Mouse (Mus musculus): ENCODE results near the gene Zdhhc14. TPM values are rescaled to one million over a fixed set of nuclear protein-coding genes. Genes with fewer than 3 reads are reported as not detected.

Zdhhc14 gene
- polyA plus RNA-seq, 1 experiment from 2014 or later = 1.6 TPM

GRCm38 (mm10) chr17:5504969-5505368 is 12.6 kb downstream of the Zdhhc14 start:
- Histone ChIP-seq H3K4me2 (no peak overlapping the region), H3K27ac (ENCODE audit: low read depth) (no peak overlapping the region), H3K9ac (no peak overlapping the region), H3K36me3 (ENCODE audit: insufficient read depth) (no peaks in the 10 kb centered on the region), H3K27me3 (ENCODE audit: insufficient read depth, low read length) (no peaks in the 10 kb centered on the region), H3K4me1 (ENCODE audit: insufficient read depth) (no peaks in the 10 kb centered on the region), H3K4me3 (ENCODE audit: low read depth, low read length) (no peak overlapping the region), H3K9me3 (ENCODE audit: low read depth, low read length) (no peaks in the 10 kb centered on the region)
- ATAC-seq (ENCODE audit: insufficient read depth) (no peak), DNase-seq (no peak)
- 81% methylated on average over 4 of the region's 4 CpGs for WGBS
- TF ChIP-seq CTCF (IDR thresholded peaks at IDR 0.05; ENCODE audit: low read depth) = no peak

- WGBS = 45% methylated on average over 7 of the region's 7 CpGs
- H3K9ac ChIP-seq = no peak overlapping the region
- no peak for TF ChIP-seq CTCF (IDR thresholded peaks at IDR 0.05; ENCODE audit: low read depth)
- peak; percentile 65; the same call in 1 of the 2 replicates for ATAC-seq (ENCODE audit: insufficient read depth)
- no peaks in the 10 kb centered on the region for H3K27me3 ChIP-seq (ENCODE audit: insufficient read depth, low read length)
- H3K4me1 ChIP-seq (ENCODE audit: insufficient read depth) = no peaks in the 10 kb centered on the region
- no peaks in the 10 kb centered on the region for H3K36me3 ChIP-seq (ENCODE audit: insufficient read depth)
- H3K4me2 ChIP-seq = no peak overlapping the region
- no peak overlapping the region for H3K27ac ChIP-seq (ENCODE audit: low read depth)
- DNase-seq = peak; percentile 81
- H3K9me3 ChIP-seq (ENCODE audit: low read depth, low read length) = no peaks in the 10 kb centered on the region
- H3K4me3 ChIP-seq (ENCODE audit: low read depth, low read length) = no peak overlapping the region
Observed at GRCm38 (mm10) chr17:5506553-5506952, 14.2 kb downstream of the Zdhhc14 start.

GRCm38 (mm10) chr17:5506988-5507387 is 14.6 kb downstream of the Zdhhc14 start:
- Histone ChIP-seq H3K4me3 (ENCODE audit: low read depth, low read length) (no peak overlapping the region), H3K4me2 (no peak overlapping the region), H3K9ac (no peak overlapping the region), H3K27me3 (ENCODE audit: insufficient read depth, low read length) (no peaks in the 10 kb centered on the region), H3K27ac (ENCODE audit: low read depth) (no peak overlapping the region; the same call in 1 of the 2 replicates), H3K36me3 (ENCODE audit: insufficient read depth) (no peaks in the 10 kb centered on the region), H3K9me3 (ENCODE audit: low read depth, low read length) (no peaks in the 10 kb centered on the region), H3K4me1 (ENCODE audit: insufficient read depth) (no peaks in the 10 kb centered on the region)
- no peak for DNase-seq
- no peak for ATAC-seq (ENCODE audit: insufficient read depth)
- no peak for TF ChIP-seq CTCF (IDR thresholded peaks at IDR 0.05; ENCODE audit: low read depth)
- WGBS = 52% methylated on average over 5 of the region's 5 CpGs

- Histone ChIP-seq H3K4me2 (no peak overlapping the region), H3K9me3 (ENCODE audit: low read depth, low read length) (no peaks in the 10 kb centered on the region), H3K36me3 (ENCODE audit: insufficient read depth) (no peaks in the 10 kb centered on the region), H3K4me3 (ENCODE audit: low read depth, low read length) (no peak overlapping the region), H3K27me3 (ENCODE audit: insufficient read depth, low read length) (no peaks in the 10 kb centered on the region), H3K4me1 (ENCODE audit: insufficient read depth) (no peaks in the 10 kb centered on the region), H3K27ac (ENCODE audit: low read depth) (no peak overlapping the region), H3K9ac (no peak overlapping the region)
- DNase-seq (no peak), ATAC-seq (ENCODE audit: insufficient read depth) (no peak)
- 86% methylated on average over 4 of the region's 4 CpGs for WGBS
- no peak for TF ChIP-seq CTCF (IDR thresholded peaks at IDR 0.05; ENCODE audit: low read depth)
Observed at GRCm38 (mm10) chr17:5508030-5508429, 15.7 kb downstream of the Zdhhc14 start.

GRCm38 (mm10) chr17:5510564-5510963 is 18.2 kb downstream of the Zdhhc14 start:
- WGBS = 62% methylated on average over 9 of the region's 9 CpGs
- no peak for TF ChIP-seq CTCF (IDR thresholded peaks at IDR 0.05; ENCODE audit: low read depth)
- Histone ChIP-seq H3K36me3 (ENCODE audit: insufficient read depth) (no peaks in the 10 kb centered on the region), H3K27me3 (ENCODE audit: insufficient read depth, low read length) (no peaks in the 10 kb centered on the region), H3K4me3 (ENCODE audit: low read depth, low read length) (no peak overlapping the region), H3K4me1 (ENCODE audit: insufficient read depth) (no peaks in the 10 kb centered on the region), H3K27ac (ENCODE audit: low read depth) (no peak overlapping the region), H3K9me3 (ENCODE audit: low read depth, low read length) (no peaks in the 10 kb centered on the region), H3K4me2 (no peak overlapping the region), H3K9ac (no peak overlapping the region)
- ATAC-seq (ENCODE audit: insufficient read depth) (no peak), DNase-seq (peak; percentile 20)

GRCm38 (mm10) chr17:5511724-5512123 is 19.4 kb downstream of the Zdhhc14 start:
- H3K9me3 ChIP-seq (ENCODE audit: low read depth, low read length) = no peaks in the 10 kb centered on the region

GRCm38 (mm10) chr17:5519466-5519865 is 27.1 kb downstream of the Zdhhc14 start:
- no peaks in the 10 kb centered on the region for H3K27me3 ChIP-seq (ENCODE audit: insufficient read depth, low read length)
- H3K36me3 ChIP-seq (ENCODE audit: insufficient read depth) = no peaks in the 10 kb centered on the region
- H3K4me1 ChIP-seq (ENCODE audit: insufficient read depth) = no peaks in the 10 kb centered on the region
- no peak for ATAC-seq (ENCODE audit: insufficient read depth)
- WGBS = 84% methylated on average over 10 of the region's 10 CpGs
- no peak for TF ChIP-seq CTCF (IDR thresholded peaks at IDR 0.05; ENCODE audit: low read depth)
- H3K27ac ChIP-seq (ENCODE audit: low read depth) = no peak overlapping the region
- no peak overlapping the region for H3K4me3 ChIP-seq (ENCODE audit: low read depth, low read length)
- H3K4me2 ChIP-seq = no peak overlapping the region
- H3K9ac ChIP-seq = no peak overlapping the region
- H3K9me3 ChIP-seq (ENCODE audit: low read depth, low read length) = no peaks in the 10 kb centered on the region
- DNase-seq = no peak

More at GRCm38 (mm10) chr17:5511724-5512123, 19.4 kb downstream of the Zdhhc14 start:
- DNase-seq (no peak), ATAC-seq (ENCODE audit: insufficient read depth) (no peak)
- Histone ChIP-seq H3K4me2 (no peak overlapping the region), H3K36me3 (ENCODE audit: insufficient read depth) (no peaks in the 10 kb centered on the region), H3K4me1 (ENCODE audit: insufficient read depth) (no peaks in the 10 kb centered on the region), H3K27ac (ENCODE audit: low read depth) (no peak overlapping the region), H3K27me3 (ENCODE audit: insufficient read depth, low read length) (no peaks in the 10 kb centered on the region), H3K4me3 (ENCODE audit: low read depth, low read length) (no peak overlapping the region), H3K9ac (no peak overlapping the region)
- WGBS = 63% methylated on average over 6 of the region's 6 CpGs
- no peak for TF ChIP-seq CTCF (IDR thresholded peaks at IDR 0.05; ENCODE audit: low read depth)

Measured in lung, embryonic 14.5 days (tissue).